Mouse (Mus musculus) embryonic facial prominence, embryonic 15.5 days (tissue): ENCODE results near the gene Arhgef1. TPM values are rescaled to one million over a fixed set of nuclear protein-coding genes. Genes with fewer than 3 reads are reported as not detected.

Experiments used
- ATAC-seq: fragments of 200-750 bp; cut with Nextera tagmentation; 2 replicates; pipeline ENCODE4 v1.8.0; 2017; ENCODE audit warnings: low read depth, moderate TSS enrichment; ENCODE audit not compliant: insufficient number of reproducible peaks, low FRiP score, low TSS enrichment
- H3K27ac ChIP-seq: fragments of 300-500 bp; sonication (generic); replicated peaks from 2 replicates; pipeline ENCODE4 v1.5.1; 2015; ENCODE audit warnings: mild to moderate bottlenecking, inconsistent platforms
- H3K27me3 ChIP-seq: fragments of 300-500 bp; sonication (generic); 2 replicates; pipeline ENCODE4 v1.6.1; 2015; ENCODE audit warnings: inconsistent platforms
- H3K36me3 ChIP-seq: fragments of 300-500 bp; sonication (generic); 2 replicates; pipeline ENCODE4 v1.6.1; 2015; ENCODE audit warnings: mild to moderate bottlenecking, inconsistent platforms
- H3K4me1 ChIP-seq: fragments of 300-500 bp; sonication (generic); 2 replicates; pipeline ENCODE4 v1.6.1; 2015; ENCODE audit warnings: inconsistent platforms
- H3K4me2 ChIP-seq: fragments of 300-500 bp; sonication (generic); replicated peaks from 2 replicates; pipeline ENCODE4 v1.6.1; 2015; ENCODE audit warnings: mild to moderate bottlenecking, inconsistent platforms
- H3K4me3 ChIP-seq: fragments of 300-500 bp; sonication (generic); replicated peaks from 2 replicates; pipeline ENCODE4 v1.5.1; 2015; ENCODE audit warnings: mild to moderate bottlenecking, inconsistent platforms
- H3K9ac ChIP-seq: fragments of 300-500 bp; sonication (generic); 2 replicates; pipeline ENCODE4 v1.6.1; 2015; ENCODE audit warnings: inconsistent platforms
- H3K9me3 ChIP-seq: fragments of 300-500 bp; sonication (generic); replicated peaks from 2 replicates; pipeline ENCODE4 v1.6.1; 2016; ENCODE audit warnings: inconsistent platforms
- WGBS: fragments of 180-500 bp; shearing (Covaris S2); methylation state at CpG from one replicate; pipeline ENCODE4 v1.1.7; 2015; 5-methylcytosine and 5-hydroxymethylcytosine counted together
- microRNA-seq: library from miRNA; unstranded; fragments of <30 nt; microRNA quantifications from one replicate; pipeline ENCODE4, GENCODE M21; 2016; ENCODE audit warnings: borderline number of aligned reads
- polyA plus RNA-seq: library from polyadenylated mRNA; unstranded; fragments of >200 nt; fragmentation: Nextera tagmentation; extraction: Ambion mirVana; gene quantifications from 2 replicates; pipeline ENCODE4 v1.2.1, GENCODE M21; 2015

Arhgef1 gene
- polyA plus RNA-seq, 1 experiment from 2014 or later, result 126 TPM

GRCm38 (mm10) chr7:24971261-24971971 is 68.7 kb downstream of the Arhgef1 start:
- 7% methylated on average over 19 of the region's 19 CpGs for WGBS
- no peaks in the 10 kb centered on the region for H3K9me3 ChIP-seq
- peaks cover 13% of the 10 kb centered on the region; the same call in 1 of the 2 replicates for H3K36me3 ChIP-seq
- peak overlapping the region; percentile 75 for H3K4me3 ChIP-seq
- H3K27ac ChIP-seq, result peak overlapping the region; percentile 88
- peaks cover 11% of the 10 kb centered on the region for H3K4me1 ChIP-seq
- ATAC-seq, result no peak
- no peak overlapping the region for H3K9ac ChIP-seq
- H3K27me3 ChIP-seq, result no peaks in the 10 kb centered on the region
- peak overlapping the region; percentile 80 for H3K4me2 ChIP-seq

DNA sequence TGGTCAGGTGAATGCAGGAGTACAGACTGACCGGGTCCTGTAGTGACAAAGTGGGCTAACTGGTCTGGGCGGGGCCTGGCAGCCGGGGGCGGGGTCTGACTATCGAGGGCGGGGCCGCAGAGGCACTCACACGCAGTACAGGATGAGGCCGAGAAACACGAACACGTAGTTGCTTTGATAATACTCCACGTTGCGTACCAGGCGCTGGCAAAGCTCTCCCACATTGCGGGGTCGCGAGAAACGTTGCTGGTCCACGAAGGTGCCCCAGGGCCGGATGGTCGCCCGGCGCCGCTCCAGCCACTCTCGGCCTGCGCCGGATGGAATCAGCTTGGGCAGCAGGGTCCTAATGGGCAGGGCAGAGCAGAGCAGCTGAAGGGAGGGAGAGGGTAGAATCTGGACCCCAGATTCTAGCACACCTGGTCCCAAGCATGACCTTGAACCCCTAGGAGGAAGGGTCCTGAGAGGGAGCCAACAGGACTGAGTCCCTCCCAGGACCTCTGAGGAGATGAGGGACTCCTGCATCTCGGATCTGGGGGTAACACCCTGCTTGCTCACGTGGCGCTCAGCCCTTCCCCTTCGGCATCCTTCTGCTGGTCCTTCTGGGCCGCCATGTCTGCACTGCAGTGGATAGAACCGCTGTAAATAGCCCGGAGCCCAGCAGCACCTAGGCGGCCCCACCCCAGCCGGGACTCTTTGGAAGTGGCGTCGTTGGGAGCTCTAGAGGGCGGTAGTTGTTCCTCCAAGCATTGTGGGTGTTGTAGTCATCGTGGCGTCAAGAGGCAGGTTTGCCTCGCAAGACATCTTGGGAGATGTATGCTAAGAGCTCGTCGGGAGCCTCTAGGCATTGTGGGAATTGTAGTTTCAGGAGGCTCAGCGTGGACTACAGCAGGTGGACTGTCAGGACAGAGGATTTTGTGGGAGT is 69.5 kb downstream of the Arhgef1 start, which contains the start of gene Rabac1:
Rabac1 (minus strand) TSS at position 783 of the 922 bp plus-strand sequence.
- Histone ChIP-seq H3K4me2 (peak within 1 kb of the TSS; percentile 80), H3K27ac (peak within 1 kb of the TSS; percentile 88)

GRCm38 (mm10) chr7:24973208-24973607 is 70.5 kb downstream of the Arhgef1 start:
- no peak for ATAC-seq
- Histone ChIP-seq H3K4me3 (no peak overlapping the region), H3K9ac (no peak overlapping the region), H3K4me2 (no peak overlapping the region), H3K27ac (no peak overlapping the region), H3K36me3 (peaks cover 13% of the 10 kb centered on the region; the same call in 1 of the 2 replicates), H3K27me3 (no peaks in the 10 kb centered on the region), H3K9me3 (no peaks in the 10 kb centered on the region), H3K4me1 (peaks cover 11% of the 10 kb centered on the region)
- 80% methylated on average over 4 of the region's 4 CpGs for WGBS

More for the DNA sequence above, 69.5 kb downstream of the Arhgef1 start, which contains the start of gene Rabac1:
- under 1% methylated on average over 45 of the region's 45 CpGs for WGBS
- ATAC-seq, result peak; percentile 92
- H3K36me3 ChIP-seq, result peaks cover 13% of the 10 kb centered on the region; the same call in 1 of the 2 replicates
- H3K27me3 ChIP-seq, result no peaks in the 10 kb centered on the region
- H3K9ac ChIP-seq, result peak within 1 kb of the TSS; percentile 80
- H3K9me3 ChIP-seq, result no peaks in the 10 kb centered on the region
- peak within 1 kb of the TSS; percentile 75 for H3K4me3 ChIP-seq
- peaks cover 11% of the 10 kb centered on the region for H3K4me1 ChIP-seq

- Histone ChIP-seq H3K36me3 (peaks cover 13% of the 10 kb centered on the region; the same call in 1 of the 2 replicates), H3K9ac (no peak overlapping the region), H3K4me2 (no peak overlapping the region), H3K27me3 (no peaks in the 10 kb centered on the region), H3K27ac (no peak overlapping the region), H3K4me1 (peaks cover 11% of the 10 kb centered on the region), H3K4me3 (no peak overlapping the region), H3K9me3 (no peaks in the 10 kb centered on the region)
- 64% methylated on average over 5 of the region's 5 CpGs for WGBS
- ATAC-seq, result no peak
Measured at GRCm38 (mm10) chr7:24973902-24974301, 71.2 kb downstream of the Arhgef1 start.

DNA sequence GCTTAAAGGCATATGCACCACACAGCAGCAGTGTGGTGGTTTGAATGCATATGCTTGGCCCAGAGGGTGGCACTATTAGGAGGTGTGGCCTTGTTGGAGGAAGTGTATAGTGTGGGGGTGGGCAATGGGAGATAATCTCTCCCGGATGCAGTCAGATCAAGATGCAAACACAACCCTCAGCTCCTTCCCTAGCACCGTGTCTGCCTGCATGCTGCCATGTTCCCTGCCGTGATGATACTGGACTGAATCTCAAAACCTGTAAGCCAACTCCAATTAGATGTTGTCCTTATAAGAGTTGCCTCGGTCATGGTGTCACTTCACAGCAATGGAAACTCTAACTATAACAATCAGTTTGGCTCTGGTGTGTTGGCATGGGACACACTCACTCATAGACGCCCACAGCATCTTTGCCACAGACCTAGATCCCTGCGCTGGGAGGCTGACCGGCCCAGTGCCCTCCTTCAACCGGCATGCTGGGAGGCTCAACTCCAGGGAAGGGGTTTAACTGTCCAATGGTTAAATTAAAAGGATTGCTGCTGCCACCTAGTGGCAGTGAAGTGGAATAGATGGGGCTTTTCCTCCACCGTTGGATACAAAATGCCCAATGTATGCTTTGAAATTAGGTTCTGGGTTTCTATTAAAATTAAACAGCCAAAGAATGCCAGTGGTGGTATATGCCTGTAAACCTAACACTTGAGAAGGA is 72.3 kb downstream of the Arhgef1 start:
- 26% methylated on average over 9 of the region's 9 CpGs for WGBS

More for the DNA sequence above, 72.3 kb downstream of the Arhgef1 start:
- Histone ChIP-seq H3K4me2 (no peak overlapping the region), H3K4me3 (no peak overlapping the region), H3K9me3 (no peaks in the 10 kb centered on the region), H3K9ac (no peak overlapping the region), H3K27me3 (no peaks in the 10 kb centered on the region), H3K4me1 (peaks cover 11% of the 10 kb centered on the region), H3K36me3 (peaks cover 4% of the 10 kb centered on the region; the same call in 1 of the 2 replicates), H3K27ac (no peak overlapping the region)
- no peak for ATAC-seq

Small RNAs within 50 kb of the gene (microRNA-seq; reads per million reads assigned to microRNA genes)
- not detected for gene Mir7046

Other genes starting within 250 kb of the Arhgef1 start
- not detected in 2 replicates for gene Tex101, start 226.2 kb upstream of the Arhgef1 start, polyA plus RNA-seq
- gene BC049730, start 193.7 kb upstream of the Arhgef1 start, polyA plus RNA-seq, result not detected in 2 replicates
- gene Gm4763, start 176.0 kb upstream of the Arhgef1 start, polyA plus RNA-seq, result not detected in 2 replicates
- gene Cd177, start 142.6 kb upstream of the Arhgef1 start, polyA plus RNA-seq, result 0.66 and 1.3 TPM in 2 replicates
- 0.35 TPM in 2 replicates for gene Ceacam10, start 125.7 kb upstream of the Arhgef1 start, polyA plus RNA-seq
- 8.1 and 21.7 TPM in 2 replicates for gene Gm9844, start 40.7 kb upstream of the Arhgef1 start, polyA plus RNA-seq
- gene Lypd4, start 33.0 kb upstream of the Arhgef1 start, polyA plus RNA-seq, result not detected in 2 replicates
- 0.09 TPM in 1 of 2 replicates, not detected in the other for gene Dmrtc2, start 32.9 kb upstream of the Arhgef1 start, polyA plus RNA-seq
- 2,979 and 3,008 TPM in 2 replicates for gene Rps19, start 18.5 kb upstream of the Arhgef1 start, polyA plus RNA-seq
- gene Cd79a, start 5.5 kb upstream of the Arhgef1 start, polyA plus RNA-seq, result 0.59 and 0.69 TPM in 2 replicates
- gene Gm4881, start 41.6 kb downstream of the Arhgef1 start, polyA plus RNA-seq, result not detected in 2 replicates
- gene Rabac1, start 69.8 kb downstream of the Arhgef1 start, polyA plus RNA-seq, result 211 and 215 TPM in 2 replicates
- 1.5 and 2.0 TPM in 2 replicates for gene Atp1a3, start 103.0 kb downstream of the Arhgef1 start, polyA plus RNA-seq
- gene Grik5, start 169.4 kb downstream of the Arhgef1 start, polyA plus RNA-seq, result 6.0 and 6.7 TPM in 2 replicates
- 31.7 and 35.8 TPM in 2 replicates for gene Zfp574, start 169.7 kb downstream of the Arhgef1 start, polyA plus RNA-seq